Mouse (Mus musculus): ENCODE measurements around the gene Eqtn. TPM values are rescaled to one million over a fixed set of nuclear protein-coding genes. Genes with fewer than 3 reads are reported as not detected.

Gene Eqtn
- polyA plus RNA-seq (2014; fragmentation: Nextera tagmentation; extraction: Ambion mirVana), result 0.15 TPM in 1 of 2 replicates, not detected in the other

GRCm38 (mm10) chr4:94928743-94929142 is at the start of gene Eqtn:
TSS of gene Eqtn (minus strand) at chr4:94928843.
- no peak for ATAC-seq (ENCODE audit: low FRiP score)
- no peak within 1 kb of the TSS for H3K4me3 ChIP-seq (ENCODE audit: low read depth, low read length)
- no peaks in the 10 kb centered on the region for H3K9me3 ChIP-seq (ENCODE audit: control insufficient read depth, low read length)
- no peak within 1 kb of the TSS for H3K27ac ChIP-seq (ENCODE audit: low read depth, low read length)
- DNase-seq (ENCODE audit: low spot score, missing footprints), result no peak
- H3K4me1 ChIP-seq (ENCODE audit: control insufficient read depth, insufficient read depth, low read length), result no peaks in the 10 kb centered on the region
- no peak within 1 kb of the TSS for H3K4me2 ChIP-seq
- H3K9ac ChIP-seq (ENCODE audit: low read length), result no peak within 1 kb of the TSS
- H3K36me3 ChIP-seq (ENCODE audit: control insufficient read depth, insufficient read depth, low read length), result no peaks in the 10 kb centered on the region
- no peaks in the 10 kb centered on the region for H3K27me3 ChIP-seq (ENCODE audit: control insufficient read depth, insufficient read depth, low read length)

GRCm38 (mm10) chr4:94973321-94973720 is 44.7 kb upstream of the Eqtn start:
- no peak for DNase-seq (ENCODE audit: low spot score, missing footprints)
- ATAC-seq (ENCODE audit: low FRiP score), result no peak
- Histone ChIP-seq H3K4me1 (ENCODE audit: control insufficient read depth, insufficient read depth, low read length) (peaks cover 5% of the 10 kb centered on the region), H3K9ac (ENCODE audit: low read length) (no peak overlapping the region), H3K4me3 (ENCODE audit: low read depth, low read length) (no peak overlapping the region), H3K36me3 (ENCODE audit: control insufficient read depth, insufficient read depth, low read length) (peaks cover 3% of the 10 kb centered on the region; the same call in 1 of the 2 replicates), H3K27ac (ENCODE audit: low read depth, low read length) (no peak overlapping the region), H3K27me3 (ENCODE audit: control insufficient read depth, insufficient read depth, low read length) (no peaks in the 10 kb centered on the region), H3K9me3 (ENCODE audit: control insufficient read depth, low read length) (no peaks in the 10 kb centered on the region), H3K4me2 (no peak overlapping the region)
- 89% methylated on average over 2 of the region's 2 CpGs for WGBS

GRCm38 (mm10) chr4:94952773-94953172 is 24.1 kb upstream of the Eqtn start:
- H3K4me3 ChIP-seq (ENCODE audit: low read depth, low read length), result no peak overlapping the region
- 91% methylated on average over 3 of the region's 3 CpGs for WGBS
- no peaks in the 10 kb centered on the region for H3K27me3 ChIP-seq (ENCODE audit: control insufficient read depth, insufficient read depth, low read length)
- no peaks in the 10 kb centered on the region for H3K9me3 ChIP-seq (ENCODE audit: control insufficient read depth, low read length)
- no peaks in the 10 kb centered on the region for H3K4me1 ChIP-seq (ENCODE audit: control insufficient read depth, insufficient read depth, low read length)
- no peak overlapping the region for H3K4me2 ChIP-seq
- H3K9ac ChIP-seq (ENCODE audit: low read length), result no peak overlapping the region
- H3K27ac ChIP-seq (ENCODE audit: low read depth, low read length), result no peak overlapping the region
- ATAC-seq (ENCODE audit: low FRiP score) (no peak), DNase-seq (ENCODE audit: low spot score, missing footprints) (no peak)
- H3K36me3 ChIP-seq (ENCODE audit: control insufficient read depth, insufficient read depth, low read length), result no peaks in the 10 kb centered on the region; the same call in 1 of the 2 replicates

GRCm38 (mm10) chr4:94941221-94941855 is 12.7 kb upstream of the Eqtn start:
- DNase-seq (ENCODE audit: low spot score, missing footprints), result no peak
- no peak overlapping the region for H3K27ac ChIP-seq (ENCODE audit: low read depth, low read length)
- 75% methylated on average over 11 of the region's 11 CpGs for WGBS
- H3K4me2 ChIP-seq, result no peak overlapping the region
- no peak overlapping the region for H3K9ac ChIP-seq (ENCODE audit: low read length)
- no peak overlapping the region for H3K4me3 ChIP-seq (ENCODE audit: low read depth, low read length)
- ATAC-seq (ENCODE audit: low FRiP score), result peak; percentile 16; the same call in 1 of the 2 replicates
- peaks cover 4% of the 10 kb centered on the region for H3K36me3 ChIP-seq (ENCODE audit: control insufficient read depth, insufficient read depth, low read length)
- no peaks in the 10 kb centered on the region for H3K27me3 ChIP-seq (ENCODE audit: control insufficient read depth, insufficient read depth, low read length)
- no peaks in the 10 kb centered on the region for H3K9me3 ChIP-seq (ENCODE audit: control insufficient read depth, low read length)
- H3K4me1 ChIP-seq (ENCODE audit: control insufficient read depth, insufficient read depth, low read length), result no peaks in the 10 kb centered on the region

- Histone ChIP-seq H3K27me3 (ENCODE audit: control insufficient read depth, insufficient read depth, low read length) (no peaks in the 10 kb centered on the region), H3K27ac (ENCODE audit: low read depth, low read length) (no peak overlapping the region), H3K4me1 (ENCODE audit: control insufficient read depth, insufficient read depth, low read length) (no peaks in the 10 kb centered on the region), H3K36me3 (ENCODE audit: control insufficient read depth, insufficient read depth, low read length) (no peaks in the 10 kb centered on the region), H3K9ac (ENCODE audit: low read length) (no peak overlapping the region), H3K9me3 (ENCODE audit: control insufficient read depth, low read length) (no peaks in the 10 kb centered on the region), H3K4me3 (ENCODE audit: low read depth, low read length) (no peak overlapping the region), H3K4me2 (no peak overlapping the region)
- ATAC-seq (ENCODE audit: low FRiP score) (no peak), DNase-seq (ENCODE audit: low spot score, missing footprints) (no peak)
- WGBS, result 81% methylated on average over 3 of the region's 3 CpGs
Measured at GRCm38 (mm10) chr4:94901780-94902179, 26.9 kb downstream of the Eqtn start.

- Histone ChIP-seq H3K9me3 (ENCODE audit: control insufficient read depth, low read length) (no peaks in the 10 kb centered on the region), H3K4me3 (ENCODE audit: low read depth, low read length) (no peak overlapping the region), H3K36me3 (ENCODE audit: control insufficient read depth, insufficient read depth, low read length) (no peaks in the 10 kb centered on the region), H3K27ac (ENCODE audit: low read depth, low read length) (no peak overlapping the region), H3K4me2 (no peak overlapping the region), H3K4me1 (ENCODE audit: control insufficient read depth, insufficient read depth, low read length) (no peaks in the 10 kb centered on the region), H3K27me3 (ENCODE audit: control insufficient read depth, insufficient read depth, low read length) (no peaks in the 10 kb centered on the region), H3K9ac (ENCODE audit: low read length) (no peak overlapping the region)
- DNase-seq (ENCODE audit: low spot score, missing footprints) (no peak), ATAC-seq (ENCODE audit: low FRiP score) (no peak)
- WGBS, result 34% methylated on average over 2 of the region's 2 CpGs
Measured at GRCm38 (mm10) chr4:94900744-94901143, 27.9 kb downstream of the Eqtn start.

Other genes starting within 250 kb of the Eqtn start
- 9.9 and 11.1 TPM in 2 replicates for gene Tek, start 189.6 kb downstream of the Eqtn start, polyA plus RNA-seq (2014; fragmentation: Nextera tagmentation; extraction: Ambion mirVana)
- gene Mysm1, start 50.3 kb upstream of the Eqtn start, polyA plus RNA-seq (2014; fragmentation: Nextera tagmentation; extraction: Ambion mirVana), result 24.2 and 28.3 TPM in 2 replicates
- 26.1 and 29.1 TPM in 2 replicates for gene Jun, start 123.4 kb upstream of the Eqtn start, polyA plus RNA-seq (2014; fragmentation: Nextera tagmentation; extraction: Ambion mirVana)

All from midbrain, embryonic 11.5 days (tissue).